Mouse (Mus musculus) layer of hippocampus, postnatal 14 days (tissue): ENCODE measurements around the gene Zfp64. TPM values are rescaled to one million over a fixed set of nuclear protein-coding genes. Genes with fewer than 3 reads are reported as not detected.

ENCODE experiments used
- DNase-seq, 2 experiments: peaks; one replicate each; pipeline ENCODE4 v3.0.0; 2021 to 2022; ENCODE audit warnings: low spot score in 2 of 2, mixed read lengths in 1 of 2
- total RNA-seq, 2 experiments: library from RNA; stranded (reverse); gene quantifications; 2 replicates each; pipeline ENCODE4 v1.2.3; 2021

Zfp64 gene
- total RNA-seq, 2 experiments from 2014 or later = 16.6 to 18.2 TPM

DNA sequence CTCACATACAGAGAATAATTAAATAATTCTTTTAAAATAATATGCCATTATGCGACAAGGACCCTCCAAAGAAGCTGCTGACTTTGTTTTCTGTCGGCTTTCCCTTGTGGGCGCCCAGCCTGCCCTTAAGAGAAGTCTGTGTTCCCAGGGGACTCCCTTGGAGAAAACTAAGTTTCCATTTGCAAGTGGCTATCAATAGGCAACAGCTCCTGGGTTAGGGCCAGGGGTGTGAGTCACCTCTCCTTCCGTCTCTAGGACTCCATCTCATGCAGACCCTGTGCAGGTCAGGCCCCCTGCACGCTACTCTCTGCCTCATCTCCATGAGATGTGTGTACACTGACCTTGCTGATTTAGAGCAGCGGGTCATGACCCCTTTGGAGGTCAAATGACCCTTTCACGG is 57.5 kb downstream of the Zfp64 start:
- no peak for DNase-seq

DNA sequence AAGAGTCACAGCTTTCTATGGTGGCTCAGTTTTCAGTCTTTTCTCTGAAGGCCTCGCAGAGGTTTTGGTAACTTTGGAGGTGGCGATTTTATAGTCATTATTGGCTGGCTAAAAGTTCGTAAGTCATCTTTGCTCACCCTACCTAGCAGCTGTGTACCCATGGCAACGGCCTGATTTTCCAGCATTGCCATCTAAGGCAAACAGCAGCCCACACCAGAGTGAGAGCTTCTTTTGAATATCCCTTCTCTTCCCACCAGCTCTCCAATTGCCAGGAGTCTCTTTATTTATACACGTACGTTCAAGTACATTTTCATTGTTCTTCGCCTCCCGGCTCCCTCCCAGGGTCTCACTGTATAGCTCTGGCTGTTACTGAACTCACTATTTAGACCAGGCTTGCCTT is 59.9 kb downstream of the Zfp64 start:
- DNase-seq = no peak

DNA sequence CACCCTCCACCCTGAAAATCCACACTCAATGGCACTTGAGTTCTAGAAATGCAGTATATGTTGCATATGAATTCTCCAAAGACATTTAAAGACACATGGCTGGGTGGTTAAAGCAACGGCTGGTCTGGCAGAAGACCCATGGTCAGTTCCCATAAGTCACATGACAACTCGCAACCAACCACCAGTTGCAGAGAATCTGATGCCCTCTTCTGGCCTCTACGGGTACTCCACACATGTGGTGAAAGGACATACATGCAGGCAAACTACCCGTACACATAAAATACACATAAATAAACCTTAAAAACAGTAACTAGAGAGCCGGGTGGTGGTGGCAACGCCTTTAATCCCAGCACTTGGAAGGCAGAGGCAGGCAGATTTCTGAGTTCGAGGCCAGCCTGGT is 60.6 kb downstream of the Zfp64 start:
- no peak for DNase-seq

DNA sequence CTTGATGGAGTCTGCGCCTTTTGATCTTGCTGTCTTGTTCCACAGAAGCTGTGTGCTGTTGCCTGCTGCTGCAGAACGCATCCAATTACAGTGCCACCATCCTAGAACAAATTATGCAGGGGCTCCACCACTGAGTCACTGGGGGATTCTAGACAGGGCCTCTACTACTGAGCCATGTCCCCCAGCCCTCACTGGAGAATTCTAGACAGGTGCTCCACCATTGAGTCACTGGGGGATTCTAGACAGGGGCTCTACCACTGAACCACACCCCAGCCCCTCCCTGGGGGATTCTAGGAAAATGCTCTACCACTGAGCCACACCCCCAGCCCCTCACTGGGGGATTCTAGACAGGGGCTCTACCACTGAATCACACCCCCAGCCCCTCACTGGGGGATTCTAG is 63.3 kb downstream of the Zfp64 start:
- no peak for DNase-seq

DNA sequence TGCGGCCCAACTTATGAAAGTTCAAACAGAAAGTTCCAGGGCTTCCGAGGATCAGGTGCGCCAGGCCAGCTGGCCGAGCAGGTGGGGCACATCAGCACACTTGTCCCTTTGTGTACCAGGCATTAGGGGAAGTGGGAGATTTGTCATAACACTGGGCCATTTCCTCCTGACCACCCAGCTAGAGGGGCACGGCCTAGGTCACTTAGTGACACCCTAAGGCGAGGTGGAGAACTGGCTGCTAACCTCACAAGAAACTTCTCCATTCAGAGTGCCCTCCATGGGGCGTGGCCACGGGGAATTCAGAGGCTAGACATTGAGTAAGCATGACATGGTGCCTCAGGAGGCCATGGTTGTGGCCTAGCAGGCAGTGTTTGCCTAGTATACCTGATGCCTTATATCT is 70.7 kb downstream of the Zfp64 start:
- DNase-seq = no peak

DNA sequence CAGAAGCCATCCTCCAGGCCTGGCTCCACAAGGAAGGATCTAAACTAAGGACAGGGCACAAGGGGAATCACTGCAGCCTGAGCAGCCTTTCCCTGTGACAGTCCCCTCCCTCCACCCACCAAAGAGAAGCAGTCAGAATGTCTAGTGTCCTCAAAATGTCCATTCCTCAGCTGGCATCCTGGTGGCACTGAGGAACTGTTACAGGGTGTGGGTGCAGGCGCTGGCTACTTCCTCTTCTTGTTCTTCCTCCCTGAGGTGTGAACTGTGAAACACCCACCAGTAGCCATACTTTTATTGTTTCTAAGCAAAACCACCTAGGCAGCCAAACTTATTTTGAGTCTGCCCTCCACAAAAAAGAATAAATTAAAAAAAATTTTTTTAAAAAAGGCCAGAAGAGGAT is 72.4 kb downstream of the Zfp64 start:
- DNase-seq = no peak

DNA sequence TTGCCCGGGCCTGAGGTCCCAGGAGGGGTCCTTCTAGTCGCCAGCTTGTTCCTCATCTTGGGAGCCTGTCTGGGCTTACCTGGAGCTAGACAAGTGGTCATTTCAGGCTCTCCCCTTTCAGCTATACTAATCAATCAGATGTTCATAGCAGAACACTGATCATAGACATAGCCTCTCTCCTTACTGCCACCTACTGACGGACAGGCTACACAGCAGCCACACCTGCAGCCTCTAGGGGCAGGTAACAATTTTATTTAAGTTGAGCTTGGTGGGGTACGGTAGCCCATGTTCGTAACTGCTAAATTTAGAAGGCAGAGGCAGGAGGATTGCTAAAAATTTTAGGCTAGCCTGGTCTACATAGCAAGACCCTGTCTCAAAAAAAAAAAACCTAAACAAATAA is 73.5 kb downstream of the Zfp64 start:
- no peak for DNase-seq

DNA sequence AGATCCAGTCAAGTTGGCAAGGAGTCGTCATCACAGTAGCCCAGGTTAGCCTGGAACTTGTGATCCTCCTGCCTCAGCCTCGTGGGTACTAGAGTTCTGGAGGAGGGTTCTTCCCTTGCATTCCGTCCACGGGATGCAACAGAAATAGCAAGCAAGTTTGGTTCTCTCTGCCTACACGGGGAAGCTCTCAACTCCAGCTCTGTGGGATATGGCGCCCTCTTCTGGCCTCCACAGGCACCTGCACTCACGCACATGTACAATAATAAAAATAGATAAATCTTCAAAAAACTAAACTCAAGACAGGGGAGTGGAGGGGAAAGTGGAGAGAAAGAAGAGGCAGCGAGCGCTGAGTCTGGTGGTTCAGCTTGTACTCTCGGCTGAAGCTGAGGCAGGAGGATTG is 75.8 kb downstream of the Zfp64 start:
- no peak for DNase-seq

DNA sequence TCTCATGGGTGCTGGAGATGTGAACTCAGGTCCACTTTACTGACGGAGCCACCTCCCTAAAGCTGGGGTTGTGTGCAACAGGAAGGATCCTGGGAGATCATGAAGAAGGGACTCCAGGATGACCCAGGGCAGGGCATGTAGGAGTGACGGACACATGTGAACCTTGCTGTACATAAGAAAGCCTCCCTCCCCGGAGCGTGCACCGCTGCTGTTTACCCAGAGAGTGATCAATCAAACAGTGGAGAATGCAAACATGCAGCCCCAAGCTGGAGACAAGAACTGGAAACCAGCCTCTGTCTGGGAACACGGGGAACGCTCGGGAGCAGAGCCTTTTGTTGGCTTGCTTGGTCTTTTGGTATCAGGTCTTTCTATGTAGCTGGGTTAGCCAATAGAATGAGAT is 76.7 kb downstream of the Zfp64 start:
- DNase-seq = no peak

DNA sequence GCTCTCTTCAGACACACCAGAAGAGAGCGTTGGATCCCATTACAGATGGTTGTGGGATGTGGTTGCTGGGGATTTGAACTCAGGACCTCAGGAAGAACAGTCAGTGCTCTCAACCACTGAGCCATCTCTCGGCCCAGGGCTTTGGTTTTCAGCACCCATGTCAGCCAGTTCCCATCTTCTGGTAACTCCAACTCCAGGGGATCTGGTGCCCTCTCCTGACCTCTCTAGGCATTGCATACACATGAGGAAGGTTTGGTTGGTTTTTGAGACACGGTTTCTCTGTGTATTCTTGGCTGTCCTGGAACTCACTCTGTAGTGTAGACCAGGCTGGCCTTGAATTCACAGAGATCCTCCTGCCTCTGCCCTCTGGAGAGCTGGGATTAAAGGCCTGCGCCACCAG is 77.2 kb downstream of the Zfp64 start:
- no peak for DNase-seq

DNA sequence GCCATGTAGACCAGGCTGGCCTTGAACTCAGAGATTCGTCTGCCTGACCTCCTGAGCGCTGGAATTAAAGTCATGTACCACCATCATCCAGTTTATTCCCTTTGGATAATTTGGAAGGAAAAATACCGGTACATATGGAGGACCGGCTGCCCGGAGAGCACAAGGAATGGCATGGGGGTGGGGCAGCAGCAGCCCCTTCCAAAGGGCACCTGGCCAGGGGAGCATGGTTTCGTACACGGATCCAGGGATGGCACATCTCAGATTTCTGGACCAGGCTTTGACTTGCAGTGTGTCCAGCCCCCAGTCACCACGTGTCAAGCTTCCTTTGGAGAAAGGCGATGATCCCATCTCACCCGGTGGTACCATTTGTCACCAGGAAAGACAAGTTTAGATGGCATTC is 78.8 kb downstream of the Zfp64 start:
- no peak for DNase-seq

DNA sequence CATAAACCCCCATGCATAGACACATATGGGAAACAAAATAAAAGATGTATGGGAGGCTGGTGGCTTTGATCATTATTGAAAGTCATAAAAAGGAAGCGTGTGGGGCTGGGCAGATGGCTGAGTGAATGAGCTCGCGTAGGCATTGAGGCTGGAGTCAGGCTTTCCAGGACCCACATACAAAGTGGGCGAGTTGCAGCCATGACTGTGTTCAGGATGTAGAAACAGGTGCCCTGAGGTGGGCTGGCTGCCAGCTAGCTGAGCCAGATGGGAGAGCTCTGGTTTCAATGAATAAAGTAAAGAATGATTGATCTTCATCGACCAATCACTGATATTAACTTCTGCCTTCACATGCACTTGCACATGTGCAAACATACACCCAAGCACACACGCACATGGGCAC is 80.9 kb downstream of the Zfp64 start:
- peak; percentile 16 to 20 for DNase-seq

DNA sequence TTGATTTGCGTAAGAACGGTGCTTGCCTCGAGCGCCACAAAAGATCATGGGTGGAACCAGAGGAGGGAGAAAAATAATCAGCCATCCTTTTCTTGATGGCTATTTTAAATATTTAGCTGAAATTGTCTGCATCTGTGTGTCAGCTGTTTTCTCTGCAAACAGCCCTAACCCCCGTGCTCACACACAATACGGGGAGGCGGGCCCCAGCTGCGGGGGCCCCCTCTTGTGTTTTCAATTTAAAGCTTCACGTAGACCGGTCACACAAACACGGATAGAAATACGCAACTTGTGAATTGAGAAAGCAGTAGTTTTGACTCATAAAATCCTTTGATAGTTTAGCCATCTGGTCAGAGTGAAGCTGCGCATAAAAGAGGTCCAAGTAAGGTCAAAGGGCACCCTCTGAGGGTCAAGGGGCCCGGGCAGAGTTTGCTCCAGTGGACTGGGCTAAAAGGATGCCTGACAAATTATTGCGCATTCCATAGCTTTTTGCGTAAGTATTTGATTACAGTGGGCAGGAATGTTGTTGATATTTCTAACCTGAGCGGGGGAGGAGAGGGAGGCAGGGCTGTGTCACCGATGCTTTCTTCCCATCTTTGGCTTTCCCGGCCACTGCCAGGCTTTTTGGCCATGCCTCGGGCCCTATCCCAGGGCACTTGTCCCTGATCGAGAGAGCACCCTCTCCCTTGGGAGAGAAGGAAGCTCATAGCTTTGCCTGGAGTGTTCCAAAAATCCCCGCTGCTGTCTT is 83.4 kb downstream of the Zfp64 start:
- no peak for DNase-seq

DNA sequence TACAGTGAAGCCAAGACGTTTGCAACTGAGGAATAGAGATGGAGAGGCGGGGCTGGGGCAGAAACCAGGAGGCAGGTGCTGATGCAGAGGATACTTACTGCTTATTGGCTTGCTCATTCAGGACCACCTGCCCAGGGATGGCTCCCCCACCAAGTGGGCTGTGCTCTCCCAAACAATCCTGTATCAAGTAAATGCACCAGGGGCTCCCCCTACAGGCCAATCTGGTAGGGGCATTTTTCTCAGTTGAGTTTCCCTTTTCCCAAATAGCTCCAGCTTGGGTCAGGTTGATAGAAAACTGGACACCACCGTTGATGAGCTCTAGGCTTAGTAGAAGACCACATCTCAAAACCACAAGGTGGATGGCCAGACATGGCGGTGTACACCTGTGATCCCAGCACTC is 84.9 kb downstream of the Zfp64 start:
- no peak for DNase-seq

DNA sequence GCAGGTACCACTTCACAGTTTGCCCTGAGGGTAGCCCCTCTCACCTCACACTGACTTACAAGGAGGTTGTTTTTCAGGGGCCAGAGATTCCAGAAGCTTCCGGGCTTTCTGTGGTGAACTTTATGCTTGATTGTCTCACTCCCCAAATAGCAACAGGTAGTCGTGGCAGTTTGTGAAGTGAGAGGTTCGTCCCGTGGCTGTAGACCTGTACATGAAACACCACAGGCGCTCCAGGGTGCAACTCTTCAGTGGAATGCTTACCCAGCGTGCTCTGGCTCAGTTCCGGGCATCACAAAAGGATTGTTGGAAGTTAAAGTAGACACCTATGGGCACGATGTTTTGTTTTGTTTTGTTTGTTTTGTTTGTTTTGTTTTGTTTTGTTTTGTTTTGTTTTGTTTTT is 88.4 kb downstream of the Zfp64 start:
- DNase-seq = no peak

DNA sequence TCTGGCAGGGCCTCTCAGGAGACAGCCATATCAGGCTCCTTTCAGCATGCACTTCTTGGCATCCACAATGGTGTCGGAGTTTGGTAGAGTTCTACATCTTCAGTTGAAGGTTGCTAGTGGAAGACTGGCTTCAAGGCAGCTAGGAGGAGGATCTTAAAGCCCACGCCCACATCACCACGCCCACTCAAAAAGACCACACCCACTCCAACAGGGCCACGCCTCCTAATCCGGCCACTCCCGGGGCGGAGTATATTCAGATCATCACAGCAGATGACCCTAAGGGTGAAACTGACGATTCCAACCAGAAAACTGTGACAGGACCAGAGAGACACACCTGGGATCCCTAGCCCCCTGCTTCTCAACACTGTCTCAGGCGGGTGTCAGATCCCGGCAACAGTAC is 89.0 kb downstream of the Zfp64 start:
- DNase-seq = no peak

DNA sequence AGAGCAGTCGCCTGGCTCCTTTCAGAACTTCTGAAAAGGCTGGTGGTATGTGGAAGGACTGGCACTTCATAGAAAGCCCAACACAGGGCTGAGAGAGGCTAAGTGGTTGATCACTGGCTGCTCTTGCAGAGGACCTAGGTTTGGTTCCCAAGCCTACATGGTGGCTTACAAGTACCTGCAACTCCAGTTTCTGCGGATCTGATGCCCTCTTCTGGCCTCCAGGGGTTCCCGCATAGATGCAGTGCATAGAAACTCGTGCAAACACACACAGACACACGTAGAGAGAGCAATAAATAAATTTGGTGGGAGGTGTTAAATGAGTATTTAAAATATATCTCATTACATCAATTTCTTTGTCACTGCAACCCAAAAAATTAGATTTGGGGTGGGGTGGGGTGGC is 90.5 kb downstream of the Zfp64 start:
- DNase-seq = no peak

DNA sequence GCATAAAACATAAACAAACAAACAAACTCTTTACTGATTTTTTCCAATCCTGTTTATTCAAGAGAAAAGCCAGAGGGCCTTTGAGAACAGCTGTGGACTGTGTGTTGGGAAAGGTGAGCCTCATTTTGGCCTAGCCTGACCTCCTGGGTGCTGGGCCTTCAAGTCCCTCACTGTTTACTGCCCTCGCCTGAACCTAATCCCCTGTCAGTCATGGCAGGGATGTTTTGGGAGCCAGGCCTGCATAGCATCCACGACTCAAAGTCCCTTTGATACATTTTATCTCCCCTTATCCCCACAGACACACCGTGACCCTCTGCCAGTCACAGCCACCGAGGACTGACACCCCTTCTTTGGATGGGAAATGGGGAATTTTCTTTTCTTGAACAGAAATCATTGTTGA is 92.7 kb downstream of the Zfp64 start:
- DNase-seq = no peak

DNA sequence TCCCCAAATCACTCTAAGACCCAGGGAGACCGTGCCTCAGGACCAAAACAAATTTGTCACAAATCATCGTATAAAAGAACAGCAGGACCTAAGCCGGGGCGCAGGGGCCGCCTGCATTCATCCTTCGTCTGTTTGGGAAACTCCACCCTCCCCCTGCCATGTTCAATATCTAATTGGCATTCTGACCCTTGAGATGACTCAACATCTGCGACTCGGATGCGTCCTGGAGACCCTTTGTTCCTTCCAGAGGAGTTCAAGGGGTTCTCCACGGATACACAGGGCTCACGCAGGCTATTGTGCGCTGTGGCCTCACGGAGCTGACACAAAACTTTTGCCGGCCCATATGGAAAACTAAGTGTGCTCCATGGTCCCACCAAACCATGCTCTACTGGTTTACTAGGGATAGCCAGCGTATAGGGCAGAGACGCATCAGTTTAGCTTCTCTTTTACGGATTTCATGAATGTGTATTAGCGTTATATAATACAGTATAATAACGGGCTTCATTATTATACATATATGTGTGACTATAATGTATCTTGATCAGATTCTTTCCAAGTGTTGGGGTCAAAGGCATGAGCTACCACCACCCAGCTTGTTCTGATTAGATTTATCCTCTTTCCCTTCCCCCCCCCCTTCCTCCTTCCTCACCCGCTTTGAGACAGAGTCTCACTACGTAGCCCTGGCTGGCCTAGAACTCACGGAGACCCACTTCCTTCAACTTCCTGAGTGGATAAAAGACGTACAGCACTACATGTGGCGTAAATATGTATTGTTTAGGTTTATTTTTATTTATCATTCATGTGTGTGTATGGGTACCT is 94.3 kb downstream of the Zfp64 start:
- DNase-seq = no peak

DNA sequence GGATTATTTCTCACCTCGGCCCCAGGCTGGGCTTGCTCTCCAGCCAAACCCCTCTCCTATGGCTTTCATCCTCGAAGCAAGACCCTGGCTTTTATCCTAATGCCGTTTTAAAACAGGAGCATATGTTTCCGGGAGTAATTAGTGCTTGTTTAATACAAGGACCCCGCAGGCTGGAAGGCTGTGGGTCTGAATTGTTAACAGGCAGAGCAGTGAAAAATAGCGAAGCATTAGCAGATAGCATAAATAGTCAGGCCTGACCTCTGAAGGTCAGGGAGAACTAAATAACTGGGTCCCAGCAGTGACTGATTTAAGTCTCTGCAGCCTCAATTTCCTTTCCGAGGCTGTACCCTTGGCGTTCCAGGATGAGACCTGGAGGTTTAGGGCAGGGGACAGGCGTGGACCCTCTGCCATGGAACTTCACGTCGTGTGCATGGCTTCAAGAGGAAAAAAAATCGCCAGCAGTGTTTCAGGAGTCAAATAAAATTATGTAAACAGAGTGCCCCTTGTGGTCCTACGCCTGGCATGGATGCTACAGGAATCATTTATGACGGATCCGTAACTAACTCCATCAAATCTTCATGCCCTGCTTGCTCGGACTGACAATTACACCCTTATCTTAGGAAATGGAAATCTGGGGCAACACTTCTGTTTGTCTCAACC is 95.2 kb downstream of the Zfp64 start:
- DNase-seq = no peak

DNA sequence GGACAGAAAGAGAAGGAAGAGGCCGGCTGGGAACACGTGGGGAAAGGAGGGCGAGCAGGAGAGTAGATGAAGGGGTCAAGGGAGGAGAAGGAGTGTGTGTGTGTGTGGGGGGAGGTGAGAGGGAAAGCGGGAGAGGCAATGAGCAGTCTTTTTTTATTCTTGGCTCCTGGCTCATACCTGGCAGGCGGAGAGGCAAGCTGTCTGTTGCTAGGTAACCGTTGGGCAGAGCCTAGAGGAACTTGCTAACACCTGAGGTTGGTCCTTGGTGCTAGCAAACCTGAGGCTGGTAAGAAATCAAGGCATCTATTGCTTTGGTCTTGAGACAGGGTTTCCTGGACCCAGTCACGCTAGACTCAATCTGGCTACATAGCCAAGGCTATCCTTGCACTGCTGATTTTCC is 98.7 kb downstream of the Zfp64 start:
- no peak for DNase-seq

DNA sequence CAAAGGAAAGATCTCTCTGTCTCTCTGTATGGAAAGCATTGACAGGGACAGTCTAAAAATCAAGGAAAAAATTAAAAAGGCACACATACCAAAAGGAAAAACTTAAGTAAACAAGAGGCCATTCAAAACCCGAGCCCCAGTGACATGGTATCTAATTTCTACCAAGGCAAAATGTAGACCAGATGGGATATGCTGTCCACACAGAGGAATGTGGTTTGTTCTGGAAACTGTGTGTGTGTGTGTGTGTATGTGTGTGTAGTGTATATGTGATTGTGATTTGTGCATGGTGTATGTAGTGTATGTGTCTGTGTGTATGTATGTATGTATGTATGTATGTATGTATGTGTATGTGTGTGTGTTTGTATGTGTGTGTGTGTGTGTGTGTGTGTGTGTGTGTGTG is 100.6 kb downstream of the Zfp64 start:
- DNase-seq = no peak
